Mouse (Mus musculus): Measurements from ENCODE around the gene Gm9999. TPM values are rescaled to one million over a fixed set of nuclear protein-coding genes. Genes with fewer than 3 reads are reported as not detected.
A peak's percentile ranks its signal among the peaks of the same experiment; 100 is the strongest.

The Gm9999 gene
- not detected in 2 replicates for polyA plus RNA-seq (2015; fragmentation: Nextera tagmentation; extraction: Ambion mirVana)

- Histone ChIP-seq H3K9ac (replicated peaks; ENCODE audit: low read depth, low read length) (no peak within 1 kb of the TSS), H3K4me1 (replicated peaks; ENCODE audit: control insufficient read depth, insufficient read depth, low read length) (peaks cover 4% of the 10 kb centered on the region; the same call in 1 of the 2 replicates), H3K4me2 (ENCODE audit: low read length) (no peak within 1 kb of the TSS), H3K36me3 (ENCODE audit: control insufficient read depth, insufficient read depth) (no peaks in the 10 kb centered on the region), H3K4me3 (replicated peaks; ENCODE audit: low read length) (no peak within 1 kb of the TSS), H3K27ac (ENCODE audit: low read length) (no peak within 1 kb of the TSS), H3K27me3 (replicated peaks; ENCODE audit: control insufficient read depth, insufficient read depth, low read length) (no peaks in the 10 kb centered on the region), H3K9me3 (ENCODE audit: control insufficient read depth, low read length) (no peaks in the 10 kb centered on the region)
- ATAC-seq: no peak
- WGBS: 87% methylated on average over 3 of the region's 3 CpGs
Measured at GRCm38 (mm10) chr7:46983280-46983679, at the start of gene Gm9999. Gm9999 (plus strand) TSS chr7:46983580.

- H3K36me3 ChIP-seq (ENCODE audit: control insufficient read depth, insufficient read depth): peaks cover 17% of the 10 kb centered on the region
- WGBS: 88% methylated on average over 8 of the region's 8 CpGs
- ATAC-seq: no peak
Measured at GRCm38 (mm10) chr7:46934788-46935187, 48.6 kb upstream of the Gm9999 start.

GRCm38 (mm10) chr7:46935847-46936246, 47.5 kb upstream of the Gm9999 start:
- 40% methylated on average over 4 of the region's 4 CpGs for WGBS

More at GRCm38 (mm10) chr7:46934788-46935187, 48.6 kb upstream of the Gm9999 start:
- H3K9me3 ChIP-seq (ENCODE audit: control insufficient read depth, low read length): no peaks in the 10 kb centered on the region
- no peak overlapping the region for H3K4me2 ChIP-seq (ENCODE audit: low read length)
- H3K27me3 ChIP-seq (replicated peaks; ENCODE audit: control insufficient read depth, insufficient read depth, low read length): no peaks in the 10 kb centered on the region
- H3K4me1 ChIP-seq (replicated peaks; ENCODE audit: control insufficient read depth, insufficient read depth, low read length): no peaks in the 10 kb centered on the region
- no peak overlapping the region for H3K4me3 ChIP-seq (replicated peaks; ENCODE audit: low read length)
- no peak overlapping the region for H3K27ac ChIP-seq (ENCODE audit: low read length)
- no peak overlapping the region for H3K9ac ChIP-seq (replicated peaks; ENCODE audit: low read depth, low read length)

GRCm38 (mm10) chr7:46957831-46958691, 25.3 kb upstream of the Gm9999 start, which contains the start of gene Uevld:
Uevld (minus strand) TSS chr7:46958527.
- 1% methylated on average over 51 of the region's 51 CpGs for WGBS
- H3K27ac ChIP-seq (ENCODE audit: low read length): peak within 1 kb of the TSS; percentile 23; the same call in 1 of the 2 replicates
- H3K4me1 ChIP-seq (replicated peaks; ENCODE audit: control insufficient read depth, insufficient read depth, low read length): peaks cover 15% of the 10 kb centered on the region
- H3K9me3 ChIP-seq (ENCODE audit: control insufficient read depth, low read length): no peaks in the 10 kb centered on the region
- H3K4me3 ChIP-seq (replicated peaks; ENCODE audit: low read length): peak within 1 kb of the TSS; percentile 74
- H3K36me3 ChIP-seq (ENCODE audit: control insufficient read depth, insufficient read depth): peaks cover 12% of the 10 kb centered on the region
- 0 out of 2 replicates have a peak, but pooled peaks cover 2% of the 10 kb centered on the region for H3K27me3 ChIP-seq (replicated peaks; ENCODE audit: control insufficient read depth, insufficient read depth, low read length)
- peak within 1 kb of the TSS; percentile 93 for H3K4me2 ChIP-seq (ENCODE audit: low read length)
- peak; percentile 92 for ATAC-seq
- H3K9ac ChIP-seq (replicated peaks; ENCODE audit: low read depth, low read length): peak within 1 kb of the TSS; percentile 69

More at GRCm38 (mm10) chr7:46935847-46936246, 47.5 kb upstream of the Gm9999 start:
- Histone ChIP-seq H3K27me3 (replicated peaks; ENCODE audit: control insufficient read depth, insufficient read depth, low read length) (no peaks in the 10 kb centered on the region), H3K4me3 (replicated peaks; ENCODE audit: low read length) (no peak overlapping the region), H3K4me1 (replicated peaks; ENCODE audit: control insufficient read depth, insufficient read depth, low read length) (no peaks in the 10 kb centered on the region), H3K4me2 (ENCODE audit: low read length) (no peak overlapping the region), H3K36me3 (ENCODE audit: control insufficient read depth, insufficient read depth) (peaks cover 21% of the 10 kb centered on the region), H3K9me3 (ENCODE audit: control insufficient read depth, low read length) (no peaks in the 10 kb centered on the region), H3K9ac (replicated peaks; ENCODE audit: low read depth, low read length) (no peak overlapping the region), H3K27ac (ENCODE audit: low read length) (no peak overlapping the region)
- ATAC-seq: peak; percentile 31; the same call in 1 of the 2 replicates

- ATAC-seq: peak; percentile 20; the same call in 1 of the 2 replicates
- 18% methylated on average over 9 of the region's 9 CpGs for WGBS
- no peak overlapping the region for H3K27ac ChIP-seq (ENCODE audit: low read length)
Measured at GRCm38 (mm10) chr7:46958853-46959252, 24.5 kb upstream of the Gm9999 start.

GRCm38 (mm10) chr7:46960991-46961390, 22.4 kb upstream of the Gm9999 start:
- H3K9me3 ChIP-seq (ENCODE audit: control insufficient read depth, low read length): no peaks in the 10 kb centered on the region
- 0 out of 2 replicates have a peak, but pooled peaks cover 2% of the 10 kb centered on the region for H3K27me3 ChIP-seq (replicated peaks; ENCODE audit: control insufficient read depth, insufficient read depth, low read length)
- no peak overlapping the region for H3K4me2 ChIP-seq (ENCODE audit: low read length)
- H3K4me3 ChIP-seq (replicated peaks; ENCODE audit: low read length): no peak overlapping the region
- H3K4me1 ChIP-seq (replicated peaks; ENCODE audit: control insufficient read depth, insufficient read depth, low read length): peaks cover 19% of the 10 kb centered on the region
- H3K27ac ChIP-seq (ENCODE audit: low read length): no peak overlapping the region
- no peaks in the 10 kb centered on the region for H3K36me3 ChIP-seq (ENCODE audit: control insufficient read depth, insufficient read depth)
- 69% methylated on average over 3 of the region's 3 CpGs for WGBS
- H3K9ac ChIP-seq (replicated peaks; ENCODE audit: low read depth, low read length): no peak overlapping the region
- no peak for ATAC-seq

More at GRCm38 (mm10) chr7:46958853-46959252, 24.5 kb upstream of the Gm9999 start:
- Histone ChIP-seq H3K4me3 (replicated peaks; ENCODE audit: low read length) (peak overlapping the region; percentile 74), H3K9ac (replicated peaks; ENCODE audit: low read depth, low read length) (peak overlapping the region; percentile 69), H3K9me3 (ENCODE audit: control insufficient read depth, low read length) (no peaks in the 10 kb centered on the region), H3K36me3 (ENCODE audit: control insufficient read depth, insufficient read depth) (peaks cover 7% of the 10 kb centered on the region), H3K4me2 (ENCODE audit: low read length) (peak overlapping the region; percentile 93), H3K4me1 (replicated peaks; ENCODE audit: control insufficient read depth, insufficient read depth, low read length) (peaks cover 19% of the 10 kb centered on the region), H3K27me3 (replicated peaks; ENCODE audit: control insufficient read depth, insufficient read depth, low read length) (0 out of 2 replicates have a peak, but pooled peaks cover 2% of the 10 kb centered on the region)

GRCm38 (mm10) chr7:46962132-46962531, 21.2 kb upstream of the Gm9999 start:
- Histone ChIP-seq H3K27ac (ENCODE audit: low read length) (no peak overlapping the region; the same call in 1 of the 2 replicates), H3K9me3 (ENCODE audit: control insufficient read depth, low read length) (no peaks in the 10 kb centered on the region), H3K9ac (replicated peaks; ENCODE audit: low read depth, low read length) (no peak overlapping the region), H3K4me3 (replicated peaks; ENCODE audit: low read length) (no peak overlapping the region), H3K4me1 (replicated peaks; ENCODE audit: control insufficient read depth, insufficient read depth, low read length) (peaks cover 18% of the 10 kb centered on the region), H3K27me3 (replicated peaks; ENCODE audit: control insufficient read depth, insufficient read depth, low read length) (0 out of 2 replicates have a peak, but pooled peaks cover 2% of the 10 kb centered on the region), H3K36me3 (ENCODE audit: control insufficient read depth, insufficient read depth) (no peaks in the 10 kb centered on the region), H3K4me2 (ENCODE audit: low read length) (no peak overlapping the region)
- no peak for ATAC-seq

- peak overlapping the region; percentile 64 for H3K27ac ChIP-seq (ENCODE audit: low read length)
- 0 out of 2 replicates have a peak, but pooled peaks cover 2% of the 10 kb centered on the region for H3K27me3 ChIP-seq (replicated peaks; ENCODE audit: control insufficient read depth, insufficient read depth, low read length)
- H3K9ac ChIP-seq (replicated peaks; ENCODE audit: low read depth, low read length): peak overlapping the region; percentile 6
- H3K36me3 ChIP-seq (ENCODE audit: control insufficient read depth, insufficient read depth): no peaks in the 10 kb centered on the region
- peak; percentile 78 for ATAC-seq
- WGBS: 1% methylated on average over 9 of the region's 9 CpGs
- H3K4me3 ChIP-seq (replicated peaks; ENCODE audit: low read length): no peak overlapping the region
- H3K9me3 ChIP-seq (ENCODE audit: control insufficient read depth, low read length): no peaks in the 10 kb centered on the region
- peaks cover 10% of the 10 kb centered on the region for H3K4me1 ChIP-seq (replicated peaks; ENCODE audit: control insufficient read depth, insufficient read depth, low read length)
- peak overlapping the region; percentile 6 for H3K4me2 ChIP-seq (ENCODE audit: low read length)
Measured at GRCm38 (mm10) chr7:46962806-46963618, 20.4 kb upstream of the Gm9999 start.

All from forebrain, embryonic 16.5 days (tissue).